Mouse (Mus musculus) megakaryocyte progenitor cell, adult 5-6 weeks (primary cell): Measurements from ENCODE around the gene Hnrnpa3. TPM values are rescaled to one million over a fixed set of nuclear protein-coding genes. Genes with fewer than 3 reads are reported as not detected.
"Not testable (repeated sequence)": the region's sequence is repeated elsewhere in the genome, so short reads cannot be mapped to it uniquely, and the experiment has no call there.

Experiments
- ATAC-seq: replicated peaks from 2 replicates; pipeline ENCODE4 v1.8.0; 2016; ENCODE audit warnings: mild to moderate bottlenecking, moderate TSS enrichment, inconsistent platforms; ENCODE audit not compliant: poor library complexity
- total RNA-seq, 2 experiments: library from RNA; stranded (forward) in 1 of 2; stranded (reverse) in 1 of 2; fragments of 157-497, 149-512 nt in 1 of 2; fragments of 200-1000 nt in 1 of 2; gene quantifications; 2 replicates each; pipeline versions ENCODE4 v1.2.3 to v1.2.4; 2015 to 2017

Hnrnpa3 gene
- total RNA-seq, 2 experiments from 2014 or later, result 277 to 949 TPM

GRCm38 (mm10) chr2:75672561-75672960, 13.5 kb downstream of the Hnrnpa3 start:
- ATAC-seq, result peak; percentile 13; the same call in 1 of the 2 replicates

GRCm38 (mm10) chr2:75676567-75676966, 17.5 kb downstream of the Hnrnpa3 start:
- no peak for ATAC-seq

DNA sequence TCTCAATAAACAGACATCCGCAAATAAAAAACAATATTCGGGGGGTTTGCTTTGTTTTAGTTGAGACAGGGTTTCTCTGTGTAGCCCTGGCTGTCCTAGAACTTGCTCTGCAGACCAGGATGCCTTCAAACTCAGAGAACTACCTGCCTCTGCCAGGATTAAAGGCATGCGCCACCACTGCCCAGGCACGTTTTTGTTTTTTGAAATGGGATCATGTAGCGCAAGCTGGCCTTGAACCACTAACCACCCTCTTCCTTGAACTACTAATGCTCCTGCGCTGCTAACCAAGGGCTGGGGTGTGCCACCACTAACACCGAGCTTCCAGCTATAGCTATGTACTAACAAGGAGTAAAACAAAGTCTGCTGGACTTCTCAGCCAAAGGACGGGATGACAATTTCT, 20.9 kb downstream of the Hnrnpa3 start:
- ATAC-seq, result no peak

GRCm38 (mm10) chr2:75681439-75681838, 22.4 kb downstream of the Hnrnpa3 start:
- ATAC-seq, result no peak

GRCm38 (mm10) chr2:75682978-75683709, 24.1 kb downstream of the Hnrnpa3 start:
- ATAC-seq, result peak; percentile 73

DNA sequence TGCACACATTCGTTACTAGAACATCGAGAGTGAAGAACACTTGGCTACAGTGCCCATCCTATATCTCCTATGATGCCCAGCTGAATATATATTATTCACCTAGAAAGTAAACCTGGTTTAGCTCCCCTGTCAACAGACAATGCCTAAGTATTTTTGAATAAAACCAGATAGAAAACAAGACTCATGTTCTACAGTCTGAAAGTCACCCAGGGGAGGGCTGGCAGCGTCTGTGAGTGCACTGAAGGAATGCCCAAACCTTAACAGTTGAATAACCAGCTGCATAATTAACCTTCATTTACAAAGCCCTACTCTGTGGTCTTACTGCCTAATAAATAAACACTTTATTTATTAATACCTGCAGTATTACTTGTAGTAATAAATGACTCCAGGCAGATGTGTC, 25.5 kb downstream of the Hnrnpa3 start:
- ATAC-seq, result no peak

- ATAC-seq, result peak; percentile 78
These were observed 26.4 kb downstream of the Hnrnpa3 start for GRCm38 (mm10) chr2:75685458-75685861.

DNA sequence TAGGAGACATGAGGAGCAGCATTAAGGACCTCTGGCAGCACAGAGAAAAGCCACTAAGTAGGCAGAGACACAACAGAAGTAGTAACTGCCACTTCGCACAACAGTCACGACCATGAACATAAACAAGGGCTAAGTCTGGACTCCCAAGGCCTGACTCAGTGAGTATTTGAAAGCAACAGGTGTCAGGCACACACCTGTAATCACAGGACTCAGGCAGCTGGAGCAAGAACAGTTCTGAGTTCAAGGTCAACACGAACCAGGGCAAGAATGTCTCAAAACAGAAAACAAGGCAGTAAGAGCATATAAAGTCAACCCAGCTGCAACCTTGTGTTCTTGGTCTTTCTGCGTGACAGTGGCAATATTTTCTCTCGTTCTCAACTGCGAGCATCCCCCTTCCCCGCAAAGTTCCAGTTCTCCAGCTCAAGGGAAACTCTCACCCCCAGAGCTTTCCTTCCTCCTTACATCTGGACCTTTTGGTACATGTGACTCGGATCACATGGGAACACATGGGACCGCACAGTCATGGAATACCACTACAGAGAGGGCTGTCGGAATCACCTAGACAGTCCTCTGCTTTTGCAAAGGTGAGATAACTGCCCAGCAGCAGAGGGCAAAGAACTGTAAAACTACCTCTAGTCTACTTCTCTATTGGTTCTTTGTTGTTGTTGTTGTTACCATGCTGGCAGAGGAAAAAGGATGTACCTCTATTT, 28.1 kb downstream of the Hnrnpa3 start:
- ATAC-seq, result no peak

DNA sequence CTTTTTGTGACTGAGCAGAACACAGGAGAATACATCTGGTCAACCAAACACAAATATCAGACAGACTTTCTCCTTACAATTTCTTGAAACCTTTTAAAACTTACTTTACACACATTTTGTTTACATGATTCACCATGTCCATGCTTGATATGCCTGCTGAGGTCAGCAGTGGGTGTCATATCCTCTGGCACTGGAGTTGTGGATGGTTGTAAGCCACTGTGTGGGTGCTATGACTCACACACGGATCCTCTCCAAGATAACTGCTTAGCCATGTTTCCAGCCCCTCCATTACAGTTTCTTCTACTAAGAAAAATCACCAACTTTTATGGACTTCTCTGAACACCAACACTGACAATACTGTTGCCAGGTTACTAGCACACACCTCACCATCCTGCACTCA, 29.8 kb downstream of the Hnrnpa3 start:
- no peak for ATAC-seq

GRCm38 (mm10) chr2:75689482-75690158, 30.6 kb downstream of the Hnrnpa3 start:
- ATAC-seq, result no peak

- no peak for ATAC-seq
These were observed 31.6 kb downstream of the Hnrnpa3 start for GRCm38 (mm10) chr2:75690656-75691055.

- no peak for ATAC-seq
These were observed 32.3 kb downstream of the Hnrnpa3 start for GRCm38 (mm10) chr2:75691316-75691715.

DNA sequence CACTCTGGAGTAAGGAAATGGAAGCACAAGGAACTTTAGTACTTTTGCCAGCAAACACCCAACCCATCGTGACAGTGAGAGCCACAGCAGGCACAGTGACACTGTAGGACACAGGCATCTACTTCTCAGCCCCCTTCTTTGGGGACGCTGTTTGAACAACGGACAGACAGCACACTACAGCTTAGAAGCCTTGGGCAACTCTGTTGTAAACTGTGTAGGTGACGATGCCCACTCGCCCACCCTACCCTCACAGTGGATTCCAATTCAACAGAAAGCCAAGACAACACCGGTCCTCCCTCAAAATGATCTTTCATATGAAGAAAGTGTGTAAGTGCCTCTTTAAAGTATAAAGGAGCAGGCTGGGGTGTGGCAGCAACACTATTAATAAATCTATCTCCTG, 33.3 kb downstream of the Hnrnpa3 start:
- ATAC-seq, result no peak

- not testable (repeated sequence) for ATAC-seq
These were observed 35.9 kb downstream of the Hnrnpa3 start for GRCm38 (mm10) chr2:75694926-75695325.

DNA sequence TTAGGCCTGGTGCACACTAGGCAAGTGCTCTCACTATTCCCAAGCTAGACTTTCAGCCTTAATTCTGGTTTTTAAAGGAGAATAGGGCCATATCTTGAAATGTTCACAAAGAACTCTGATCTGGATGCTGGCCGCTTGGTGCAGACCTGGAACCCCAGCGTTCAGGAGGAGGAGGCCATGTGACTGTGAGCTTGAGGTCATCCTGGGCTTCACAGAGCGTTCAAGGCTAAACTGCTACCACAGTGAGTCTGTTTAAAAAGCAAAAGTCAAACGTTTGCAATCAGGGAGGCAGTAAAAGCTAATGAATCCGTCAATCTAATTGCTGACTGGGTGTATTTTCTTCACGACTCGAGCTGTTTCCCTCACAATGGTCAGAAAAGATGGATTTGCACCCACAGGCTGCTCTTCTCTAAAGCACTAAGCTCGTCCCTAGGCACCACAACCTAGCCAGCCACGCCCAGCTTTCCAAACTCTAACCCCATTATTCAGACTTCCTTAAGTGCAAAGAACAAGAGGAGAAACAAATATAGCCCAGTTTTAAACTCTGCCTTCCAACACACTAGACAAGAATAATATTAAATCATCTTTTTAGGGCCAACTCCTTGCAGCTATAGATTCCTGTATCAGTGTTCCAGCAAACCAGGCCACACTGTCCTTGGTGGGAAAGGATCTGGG, 36.8 kb downstream of the Hnrnpa3 start:
- ATAC-seq, result no peak

DNA sequence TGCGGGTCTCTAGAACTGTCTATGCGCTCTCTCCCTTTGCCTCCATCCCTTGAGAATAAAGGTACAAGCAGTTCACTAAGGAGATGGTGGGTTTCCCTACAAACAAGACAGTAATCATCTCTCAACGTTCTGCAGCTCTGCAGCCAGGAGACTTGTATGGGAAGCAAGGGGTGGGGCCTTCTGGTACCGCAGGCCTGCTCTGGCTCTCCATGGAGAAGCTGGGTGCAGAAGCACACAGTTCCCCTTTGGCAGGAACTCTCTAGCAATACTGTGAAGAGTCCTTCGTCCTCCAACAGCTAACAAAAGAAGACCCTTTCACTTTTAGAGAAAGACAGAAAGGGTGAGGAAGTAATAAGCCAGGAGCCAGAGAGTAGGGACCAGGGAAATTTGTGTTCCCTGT, 37.3 kb downstream of the Hnrnpa3 start:
- peak; percentile 63 for ATAC-seq

- no peak for ATAC-seq
These were observed 38.2 kb downstream of the Hnrnpa3 start for GRCm38 (mm10) chr2:75697222-75697621.

DNA sequence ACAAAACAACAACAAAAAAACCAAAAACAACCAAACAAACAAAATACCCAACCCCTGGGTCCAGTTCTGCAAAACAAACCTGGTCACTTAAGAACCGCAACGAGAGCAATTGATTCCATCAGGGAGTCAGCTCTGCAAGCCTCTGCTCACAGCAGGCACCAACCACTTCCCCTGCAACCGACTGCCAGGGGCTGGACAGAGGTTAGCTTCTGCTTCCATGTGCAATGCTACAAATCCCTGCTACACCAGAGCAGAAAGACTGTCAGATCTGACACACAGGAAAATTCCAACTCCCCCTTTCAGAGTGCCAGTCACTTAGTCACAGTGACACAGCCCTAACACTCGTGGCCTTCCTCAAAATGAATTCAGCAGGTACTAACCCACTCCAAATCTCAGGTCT, 38.9 kb downstream of the Hnrnpa3 start:
- ATAC-seq, result peak; percentile 64

DNA sequence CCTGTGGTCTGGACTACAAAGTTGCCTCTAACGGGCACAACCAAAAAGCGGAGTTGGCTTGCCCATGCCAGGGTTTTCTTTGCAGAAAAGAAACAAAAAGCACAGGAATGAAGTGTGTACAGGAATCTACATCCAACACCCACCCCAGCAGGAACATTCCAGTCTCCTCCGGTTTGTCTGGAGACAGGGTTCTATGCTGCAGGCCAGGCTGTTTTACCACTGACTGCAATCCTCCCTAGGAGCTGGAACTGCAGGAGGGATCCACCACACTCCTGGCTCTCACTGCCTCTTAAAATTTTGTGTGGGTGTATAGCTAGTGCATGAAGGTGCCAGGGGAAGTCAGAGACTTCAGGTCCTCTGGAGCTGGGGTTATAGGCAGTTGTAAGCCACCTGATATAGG, 39.8 kb downstream of the Hnrnpa3 start:
- ATAC-seq, result no peak

GRCm38 (mm10) chr2:75700543-75700942, 41.5 kb downstream of the Hnrnpa3 start:
- no peak for ATAC-seq

DNA sequence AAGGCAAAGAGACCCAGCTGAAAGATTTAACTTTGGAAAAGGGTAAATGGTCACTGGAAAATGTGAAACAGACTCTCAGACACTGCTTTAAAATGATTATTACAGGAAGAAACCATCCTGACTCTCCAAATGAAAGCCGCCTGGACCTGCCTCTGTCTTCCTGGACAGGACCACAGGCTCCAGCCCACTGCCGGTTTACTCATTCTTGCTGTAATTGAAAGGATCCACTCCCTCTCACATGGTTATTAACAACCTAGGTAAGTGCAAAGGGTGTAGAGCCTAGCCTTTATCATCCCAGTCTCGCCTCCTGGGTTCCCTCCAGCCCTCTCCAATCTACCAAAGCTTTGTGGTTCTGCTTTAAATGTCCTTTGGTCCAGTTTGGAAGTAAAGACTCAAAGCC, 42.1 kb downstream of the Hnrnpa3 start:
- no peak for ATAC-seq
